Comparison of ENCODE assay signal across 12 mouse cellular contexts in the genomic region with DNA sequence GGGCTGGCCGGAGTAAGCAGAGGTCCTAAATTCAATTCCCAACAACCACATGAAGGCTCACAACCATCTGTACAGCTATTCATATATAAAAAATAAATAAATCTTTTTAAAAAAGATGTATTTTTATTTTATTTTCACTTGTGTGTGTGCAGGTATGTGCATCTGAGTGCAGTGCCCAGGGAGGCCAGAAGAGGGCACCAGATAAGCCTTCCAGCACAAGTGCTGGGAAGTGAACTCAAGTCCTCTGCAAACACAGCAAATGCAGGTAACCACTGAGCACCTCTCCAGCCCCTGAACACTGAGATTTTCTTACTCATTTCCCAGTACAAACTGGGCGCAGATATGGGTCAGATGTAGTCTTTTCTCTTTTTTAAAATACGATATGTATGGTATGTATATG. TPM values are rescaled to one million over a fixed set of nuclear protein-coding genes. Genes with fewer than 3 reads are reported as not detected.
A peak's percentile ranks its signal among the peaks of the same experiment; 100 is the strongest.
DNase-seq lines count a peak whose midpoint lies in the region; TF ChIP-seq lines count a peak whose summit lies in the region.
"Had no signal": no experiment of that assay in that cellular context is flagged by ENCODE, and none has a peak within 500 bp of the region (broad histone marks: within the 10 kb centered on the region; RNA-seq: fewer than 3 reads in every experiment).

No protein-coding gene starts in this region.

- H3K36me3 ChIP-seq in kidney, adult 2 months (ENCODE audit: control insufficient read depth, insufficient read depth, low read length): no peaks in the 10 kb centered on the region
- no peaks in the 10 kb centered on the region for H3K36me3 ChIP-seq in spleen, adult 2 months (ENCODE audit: control insufficient read depth, insufficient read depth, low read length)
- H3K36me3 ChIP-seq in MEL (ENCODE audit: control insufficient read depth in 1 of 2, insufficient read depth in 2 of 2, low read length in 2 of 2): 0 out of 4 replicates have a peak, but pooled peaks cover 0 to 1% of the 10 kb centered on the region in 2 experiments
- peaks cover 70% of the 10 kb centered on the region for H3K36me3 ChIP-seq in midbrain, embryonic 10.5 days

- no peak overlapping the region for H3K9ac ChIP-seq in MEL (ENCODE audit: control insufficient read depth, low read depth, low read length, poor library complexity, severe bottlenecking)
- H3K9ac ChIP-seq: embryonic facial prominence, embryonic 13.5 days; midbrain, embryonic 13.5 days; stomach, embryonic 15.5 days had no signal

- H3K9me3 ChIP-seq in MEL (replicated peaks; ENCODE audit: insufficient read depth, low read length): no peaks in the 10 kb centered on the region
- H3K9me3 ChIP-seq in midbrain, embryonic 10.5 days (replicated peaks): peaks cover 12% of the 10 kb centered on the region; the same call in 1 of the 2 replicates
- H3K9me3 ChIP-seq: stomach, embryonic 15.5 days had no signal

- no peaks in the 10 kb centered on the region for H3K79me2 ChIP-seq in MEL (ENCODE audit: control insufficient read depth, insufficient read depth, low read length, poor library complexity)

- H3K4me3 ChIP-seq in kidney, adult 2 months (ENCODE audit: insufficient read depth, low read depth, low read length): no peak overlapping the region
- no peak overlapping the region for H3K4me3 ChIP-seq in spleen, adult 2 months (ENCODE audit: extremely low read depth, insufficient read depth, insufficient read length)
- no peak overlapping the region for H3K4me3 ChIP-seq in MEL (ENCODE audit: control insufficient read depth in 1 of 2, insufficient read depth in 1 of 2, low read depth in 2 of 2, low read length in 2 of 2)
- no peak overlapping the region for H3K4me3 ChIP-seq in midbrain, embryonic 10.5 days
- H3K4me3 ChIP-seq: embryonic facial prominence, embryonic 13.5 days; midbrain, embryonic 13.5 days; stomach, embryonic 15.5 days had no signal

- no peak for TF ChIP-seq POLR2A in kidney, adult 2 months (IDR thresholded peaks at IDR 0.05; ENCODE audit: low read depth, low read length)
- TF ChIP-seq POLR2A in spleen, adult 2 months (IDR thresholded peaks at IDR 0.05; ENCODE audit: low read depth, low read length): no peak
- TF ChIP-seq POLR2A in MEL (IDR thresholded peaks at IDR 0.05; ENCODE audit: control insufficient read depth in 1 of 2, insufficient read depth in 1 of 2, low read depth in 1 of 2, low read length in 2 of 2, poor library complexity in 1 of 2): no peak

- TF ChIP-seq EP300 in MEL (IDR thresholded peaks at IDR 0.05; ENCODE audit: low read depth in 1 of 2, low read length in 2 of 2): no peak

- no peak for TF ChIP-seq RAD21 in MEL (IDR thresholded peaks at IDR 0.05; ENCODE audit: low read depth, low read length)

- DNase-seq in kidney, adult 2 months: no peak
- DNase-seq in kidney, postnatal 10 days: no peak
- DNase-seq in spleen, adult 2 months (ENCODE audit: low read depth in 1 of 2, low spot score in 2 of 2): no peak
- no peak for DNase-seq in spleen, postnatal 4 days (ENCODE audit: low spot score in 2 of 2)
- peak; percentile 52 for DNase-seq in MEL (ENCODE audit: low read depth, low spot score)
- DNase-seq in thymus, postnatal 36 days: peak; percentile 26
- DNase-seq in midbrain, embryonic 10.5 days (ENCODE audit: low spot score): no peak
- DNase-seq: adrenal gland, postnatal 14 days; cerebellum, adult 9-11 months had no signal

- H3K27me3 ChIP-seq in kidney, adult 2 months (replicated peaks; ENCODE audit: control insufficient read depth, insufficient read depth, low read length): no peaks in the 10 kb centered on the region
- no peaks in the 10 kb centered on the region for H3K27me3 ChIP-seq in spleen, adult 2 months (ENCODE audit: control insufficient read depth, insufficient read depth, low read length)
- H3K27me3 ChIP-seq in MEL (ENCODE audit: control insufficient read depth in 1 of 2, insufficient read depth in 2 of 2, low read length in 2 of 2): no peaks in the 10 kb centered on the region
- no peaks in the 10 kb centered on the region for H3K27me3 ChIP-seq in midbrain, embryonic 10.5 days (ENCODE audit: low read depth, poor library complexity, severe bottlenecking)
- H3K27me3 ChIP-seq: embryonic facial prominence, embryonic 13.5 days; midbrain, embryonic 13.5 days; stomach, embryonic 15.5 days had no signal

- peaks cover 20% of the 10 kb centered on the region for H3K4me1 ChIP-seq in kidney, adult 2 months (ENCODE audit: control insufficient read depth, insufficient read depth, low read length)
- peaks cover 3% of the 10 kb centered on the region; the same call in 1 of the 2 replicates for H3K4me1 ChIP-seq in spleen, adult 2 months (ENCODE audit: control insufficient read depth, insufficient read depth, insufficient read length)
- no peaks in the 10 kb centered on the region for H3K4me1 ChIP-seq in MEL (ENCODE audit: control insufficient read depth in 1 of 2, insufficient read depth in 2 of 2, low read length in 2 of 2)
- H3K4me1 ChIP-seq in midbrain, embryonic 10.5 days: peaks cover 6% of the 10 kb centered on the region; the same call in 1 of the 2 replicates
- H3K4me1 ChIP-seq: midbrain, embryonic 13.5 days had no signal

- WGBS in kidney, adult 2 months: 98% methylated on average over 3 of the region's 3 CpGs
- 94% methylated on average over 3 of the region's 3 CpGs for WGBS in spleen, adult 2 months
- 97% methylated on average over 3 of the region's 3 CpGs for WGBS in midbrain, embryonic 10.5 days

- peak; percentile 52 for TF ChIP-seq CTCF in kidney, adult 2 months (conservative IDR thresholded peaks at IDR 0.05; ENCODE audit: insufficient read depth, insufficient read length, low read depth, low read length)
- TF ChIP-seq CTCF in spleen, adult 2 months (IDR thresholded peaks at IDR 0.05; ENCODE audit: extremely low read depth, insufficient read depth, insufficient read length, insufficient replicate concordance): peak; percentile 9; the same call in 1 of the 2 replicates
- TF ChIP-seq CTCF in MEL (IDR thresholded peaks at IDR 0.05 in 2 of 3, conservative IDR thresholded peaks at IDR 0.05 in 1 of 3; ENCODE audit: control insufficient read depth in 1 of 3, insufficient read depth in 1 of 3, low read depth in 2 of 3, low read length in 3 of 3, poor library complexity in 1 of 3, severe bottlenecking in 1 of 3): peak; percentile 50 to 68 (median 62)

- no peak overlapping the region for H3K27ac ChIP-seq in kidney, adult 2 months (ENCODE audit: insufficient read depth, low read depth, low read length)
- no peak overlapping the region for H3K27ac ChIP-seq in spleen, adult 2 months (ENCODE audit: insufficient read depth, low read length)
- H3K27ac ChIP-seq in MEL (ENCODE audit: control insufficient read depth, low read depth, low read length): no peak overlapping the region
- no peak overlapping the region for H3K27ac ChIP-seq in midbrain, embryonic 10.5 days (replicated peaks)
- H3K27ac ChIP-seq: embryonic facial prominence, embryonic 13.5 days; midbrain, embryonic 13.5 days; stomach, embryonic 15.5 days had no signal

TF ChIP-seq in MEL, 35 proteins besides CTCF, POLR2A, EP300 and RAD21:
- no peak for TF ChIP-seq UBTF (IDR thresholded peaks at IDR 0.05; ENCODE audit: borderline replicate concordance, insufficient read depth, low read depth, low read length)
- TF ChIP-seq SMC3 (IDR thresholded peaks at IDR 0.05; ENCODE audit: low read depth, low read length): peak; percentile 21; the same call in 1 of the 2 replicates
- TF ChIP-seq ZNF384 (IDR thresholded peaks at IDR 0.05; ENCODE audit: low read depth, low read length): no peak
TF ChIP-seq in MEL: peak in this region for 1.

RNA-seq across cellular contexts. Expression of a gene that starts 35.1 kb away (rescaled TPM):
- polyA plus RNA-seq in kidney, adult 2 months (2012; rRNA removed): 33.9 and 34.2 TPM in 2 replicates
- 22.6 and 22.8 TPM in 2 replicates for polyA plus RNA-seq in spleen, adult 2 months (2012; rRNA removed)
- 12.3 and 16.1 TPM in 2 replicates for total RNA-seq in MEL (2012; rRNA removed)
- 10 to 100 TPM in 1 of 2 experiments, not detected in 1; 31.9 TPM for polyA plus RNA-seq in MEL (2012; ENCODE audit: insufficient read depth in 1 of 2, insufficient read length in 2 of 2, low read depth in 1 of 2, low replicate concordance in 2 of 2, missing spikeins in 1 of 2)
- polyA plus RNA-seq in midbrain, embryonic 10.5 days (2016; fragmentation: Nextera tagmentation; extraction: Ambion mirVana): 2.3 and 2.5 TPM in 2 replicates

RNA-seq across cellular contexts. Expression of a gene that starts 56.9 kb away (rescaled TPM):
- 18.8 and 23.3 TPM in 2 replicates for polyA plus RNA-seq in kidney, adult 2 months (2012; rRNA removed)
- 6.7 and 11.0 TPM in 2 replicates for polyA plus RNA-seq in spleen, adult 2 months (2012; rRNA removed)
- total RNA-seq in MEL (2012; rRNA removed): 16.7 and 22.4 TPM in 2 replicates
- 10 to 100 TPM in 1 of 2 experiments, not detected in 1; 32.3 TPM for polyA plus RNA-seq in MEL (2012; ENCODE audit: insufficient read depth in 1 of 2, insufficient read length in 2 of 2, low read depth in 1 of 2, low replicate concordance in 2 of 2, missing spikeins in 1 of 2)
- polyA plus RNA-seq in midbrain, embryonic 10.5 days (2016; fragmentation: Nextera tagmentation; extraction: Ambion mirVana): 47.1 and 48.6 TPM in 2 replicates

Comparison
In these comparisons a context has a peak if more than half of its experiments do, and no peak if none do; other contexts are left out.
1. DNase-seq: peak in MEL (single experiment) and thymus, postnatal 36 days (2 of 2); none in kidney, adult 2 months (single experiment), kidney, postnatal 10 days (single experiment), spleen, adult 2 months (0 of 2), spleen, postnatal 4 days (0 of 2) and midbrain, embryonic 10.5 days (single experiment).
2. CTCF ChIP-seq: peak in every context shown above with its lines; median percentile 62 in MEL; 52 in kidney, adult 2 months; 9 in spleen, adult 2 months.